Mouse (Mus musculus) liver, postnatal 0 days (tissue): ENCODE results near the gene Supt3.

ENCODE experiments used
- CTCF ChIP-seq: sonication (generic); IDR thresholded peaks from 2 replicates; pipeline ENCODE4 v1.5.1; 2016; ENCODE audit warnings: antibody characterized with exemption, low read depth
- EP300 ChIP-seq: IDR thresholded peaks from 2 replicates; pipeline ENCODE4 v1.6.1; 2016; ENCODE audit warnings: antibody characterized with exemption, low read depth, mild to moderate bottlenecking

DNA sequence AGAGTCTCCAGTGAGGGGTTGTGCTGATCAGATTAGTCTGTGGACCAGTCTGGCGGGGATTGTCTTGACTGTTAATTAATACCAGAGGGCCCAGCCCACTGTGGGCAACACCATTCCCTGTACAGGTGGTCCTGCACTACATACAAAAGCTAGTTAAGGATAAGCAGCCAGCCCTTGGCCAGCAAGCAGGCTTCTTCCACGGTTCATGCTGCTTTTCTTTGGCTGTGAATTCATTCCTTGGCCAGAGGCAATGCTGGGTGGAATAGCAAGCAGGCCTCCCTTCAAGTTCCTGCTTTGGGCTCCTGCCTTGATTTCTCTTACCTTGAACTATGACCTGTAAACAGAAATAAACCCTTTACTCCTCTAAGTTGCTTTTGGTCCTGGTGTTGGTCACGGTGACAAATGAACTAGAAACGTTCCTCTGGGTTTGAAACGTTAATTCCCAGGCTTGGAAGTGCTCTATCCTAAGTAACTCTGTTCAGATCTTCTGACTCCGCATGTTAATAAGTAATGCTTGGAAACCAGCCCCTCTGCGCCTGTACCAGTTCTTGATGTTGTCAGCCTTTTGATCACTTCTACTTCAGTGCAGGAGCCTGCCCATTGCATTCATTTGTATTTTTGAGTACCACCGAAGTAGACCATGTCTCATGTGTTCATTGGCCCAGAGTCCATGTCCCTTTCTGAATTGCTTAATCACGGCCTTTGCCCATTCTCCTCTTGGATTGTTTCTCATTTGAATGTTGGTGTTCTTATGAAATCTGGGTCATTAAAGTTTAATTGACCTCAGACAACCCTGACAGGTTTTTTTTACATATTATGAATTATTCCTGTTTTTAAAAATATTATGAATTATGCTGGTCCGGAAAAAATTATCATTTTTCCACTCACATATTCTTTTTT is 356.8 kb downstream of the Supt3 start:
- TF ChIP-seq CTCF (no peak), EP300 (no peak)
